Mouse (Mus musculus) CD8-positive naive resting alpha-beta T cell, adult 57 days (primary cell): Measurements from ENCODE around the gene Olfr1066. TPM values are rescaled to one million over a fixed set of nuclear protein-coding genes. Genes with fewer than 3 reads are reported as not detected.

Experiments
- total RNA-seq: library from RNA; stranded (reverse); gene quantifications from one replicate; pipeline ENCODE4 v1.2.4, GENCODE M21; 2023

Gene Olfr1066
- not detected for total RNA-seq

DNA sequence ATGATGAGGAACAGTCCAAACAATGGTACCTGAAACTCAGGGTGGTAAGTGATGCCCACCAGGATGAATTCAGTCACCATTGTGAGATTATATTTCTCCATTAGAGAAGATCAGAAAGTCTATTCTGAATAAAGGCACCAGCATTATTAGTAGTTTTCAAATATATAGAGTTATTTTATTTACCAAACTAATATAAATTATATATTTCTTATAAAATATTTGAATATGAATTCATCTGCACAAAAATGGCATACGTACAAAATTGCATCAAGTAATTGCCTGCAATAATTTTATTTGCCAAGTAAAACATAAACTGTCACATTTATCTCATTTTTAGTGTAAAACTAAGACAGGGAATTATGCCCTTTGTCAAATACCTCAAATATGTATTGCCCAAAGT lies at the start of gene Olfr1066:
Gene Olfr1066 (minus strand): TSS at position 101 of the 400 bp plus-strand sequence.

DNA sequence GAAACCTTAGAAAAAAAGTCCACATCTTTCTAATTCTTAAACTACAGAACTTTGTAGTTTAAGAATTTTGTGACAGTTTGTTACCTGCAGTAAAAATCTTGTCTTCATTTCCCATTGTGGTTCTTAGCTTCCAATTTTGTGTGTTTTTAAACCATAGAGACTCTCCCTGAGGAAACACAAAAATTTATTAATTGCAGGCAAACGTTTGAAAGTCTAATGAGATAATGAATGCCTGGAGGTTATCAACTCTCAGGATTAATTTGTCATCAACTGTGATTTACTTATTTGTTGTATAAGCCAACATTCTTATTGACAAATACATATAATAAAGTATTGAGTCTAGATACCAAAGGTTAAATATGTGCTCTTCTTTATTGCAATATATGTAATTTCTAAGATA lies 31.2 kb upstream of the Olfr1066 start, which contains the start of gene Olfr228:
Gene Olfr228 (minus strand): TSS at position 101 of the 400 bp plus-strand sequence.

DNA sequence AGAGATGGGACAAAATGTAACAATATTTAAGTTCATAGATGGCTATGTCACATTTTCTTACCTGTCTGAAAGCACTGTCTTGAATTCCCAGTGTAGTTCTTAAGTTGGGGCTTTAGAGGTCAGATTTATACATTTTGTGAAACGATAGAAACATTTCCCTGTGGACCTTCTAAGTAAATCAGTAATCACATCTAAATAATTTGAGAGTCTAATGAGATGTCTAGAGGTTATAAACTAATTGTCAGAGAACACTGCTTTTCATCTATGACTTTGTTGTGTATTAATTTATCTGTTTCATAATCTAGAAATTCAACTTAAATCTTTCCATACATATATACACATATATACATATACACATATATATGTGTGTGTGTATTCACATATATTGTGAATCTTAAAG lies 5.6 kb downstream of the Olfr1066 start, which contains the start of gene Olfr1065:
Gene Olfr1065 (minus strand): TSS at position 101 of the 400 bp plus-strand sequence.

DNA sequence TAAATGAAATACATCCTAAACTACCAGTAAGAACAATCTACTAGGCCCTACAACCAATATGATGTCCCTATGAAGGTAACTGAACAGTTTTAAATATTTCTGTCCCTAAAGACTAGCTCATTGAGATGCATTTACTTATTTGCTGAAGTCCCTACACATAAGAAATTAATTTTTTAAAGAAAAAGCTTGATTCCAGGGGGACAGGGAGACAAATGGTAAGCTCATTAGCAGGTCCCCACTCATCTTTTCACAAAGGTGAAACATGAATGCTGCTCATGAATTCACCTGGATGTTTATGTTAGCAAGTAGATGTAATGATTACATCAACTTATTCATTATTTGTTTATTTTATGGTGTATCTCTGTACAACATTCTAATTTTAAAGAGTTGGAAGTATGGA lies 29.4 kb downstream of the Olfr1066 start, which contains the start of gene Olfr1062:
Gene Olfr1062 (minus strand): TSS at position 101 of the 400 bp plus-strand sequence.

DNA sequence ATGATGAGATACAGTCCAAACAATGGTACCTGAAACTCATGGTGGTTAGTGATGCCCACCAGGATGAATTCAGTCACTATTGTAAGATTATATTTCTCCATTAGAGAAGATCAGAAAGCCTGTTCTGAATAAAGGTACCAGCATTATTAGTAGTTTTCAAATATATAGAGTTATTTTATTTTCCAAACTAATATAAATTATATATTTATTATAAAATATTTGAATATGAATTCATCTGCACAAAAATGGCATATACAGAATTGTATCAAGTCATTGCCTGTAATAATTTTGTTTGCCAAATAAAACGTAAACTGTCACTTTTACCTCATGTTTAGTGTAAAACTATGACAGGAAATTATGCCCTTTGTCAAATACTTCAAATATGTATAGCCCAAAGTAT lies 42.1 kb downstream of the Olfr1066 start, which contains the start of gene Olfr1061:
Gene Olfr1061 (minus strand): TSS at position 101 of the 400 bp plus-strand sequence.

Other genes with a start within 250 kb of the Olfr1066 start
- gene Olfr1046, start 237.0 kb downstream of the Olfr1066 start, total RNA-seq, result not detected
- gene Olfr1047, start 224.9 kb downstream of the Olfr1066 start, total RNA-seq, result not detected
- not detected for gene Olfr1048, start 216.0 kb downstream of the Olfr1066 start, total RNA-seq
- gene Olfr1049, start 197.9 kb downstream of the Olfr1066 start, total RNA-seq, result not detected
- not detected for gene Olfr1051, start 177.2 kb downstream of the Olfr1066 start, total RNA-seq
- not detected for gene Olfr1052, start 163.8 kb downstream of the Olfr1066 start, total RNA-seq
- gene Olfr1053, start 141.0 kb downstream of the Olfr1066 start, total RNA-seq, result not detected
- gene Olfr1054, start 120.8 kb downstream of the Olfr1066 start, total RNA-seq, result not detected
- not detected for gene Olfr1055, start 106.0 kb downstream of the Olfr1066 start, total RNA-seq
- not detected for gene Olfr1056, start 93.8 kb downstream of the Olfr1066 start, total RNA-seq
- gene Olfr1057, start 77.9 kb downstream of the Olfr1066 start, total RNA-seq, result not detected
- not detected for gene Olfr1058, start 67.7 kb downstream of the Olfr1066 start, total RNA-seq
- not detected for gene Olfr1061, start 42.2 kb downstream of the Olfr1066 start, total RNA-seq
- gene Olfr1062, start 29.5 kb downstream of the Olfr1066 start, total RNA-seq, result not detected
- gene Olfr1065, start 5.7 kb downstream of the Olfr1066 start, total RNA-seq, result not detected
- not detected for gene Olfr228, start 31.1 kb upstream of the Olfr1066 start, total RNA-seq
- not detected for gene Olfr1076, start 52.2 kb upstream of the Olfr1066 start, total RNA-seq
- gene Olfr1079, start 86.2 kb upstream of the Olfr1066 start, total RNA-seq, result not detected
- gene Olfr1080, start 102.0 kb upstream of the Olfr1066 start, total RNA-seq, result not detected
- not detected for gene Olfr1082, start 142.7 kb upstream of the Olfr1066 start, total RNA-seq
- gene Olfr1084, start 183.5 kb upstream of the Olfr1066 start, total RNA-seq, result not detected
- not detected for gene Olfr1085, start 205.8 kb upstream of the Olfr1066 start, total RNA-seq
- not detected for gene Olfr1086, start 223.8 kb upstream of the Olfr1066 start, total RNA-seq
- gene Olfr1087, start 242.1 kb upstream of the Olfr1066 start, total RNA-seq, result not detected